Mouse (Mus musculus): Measurements from ENCODE around the gene Cacna1g. TPM values are rescaled to one million over a fixed set of nuclear protein-coding genes. Genes with fewer than 3 reads are reported as not detected.

Gene Cacna1g
- polyA plus RNA-seq, 1 experiment: not detected

DNA sequence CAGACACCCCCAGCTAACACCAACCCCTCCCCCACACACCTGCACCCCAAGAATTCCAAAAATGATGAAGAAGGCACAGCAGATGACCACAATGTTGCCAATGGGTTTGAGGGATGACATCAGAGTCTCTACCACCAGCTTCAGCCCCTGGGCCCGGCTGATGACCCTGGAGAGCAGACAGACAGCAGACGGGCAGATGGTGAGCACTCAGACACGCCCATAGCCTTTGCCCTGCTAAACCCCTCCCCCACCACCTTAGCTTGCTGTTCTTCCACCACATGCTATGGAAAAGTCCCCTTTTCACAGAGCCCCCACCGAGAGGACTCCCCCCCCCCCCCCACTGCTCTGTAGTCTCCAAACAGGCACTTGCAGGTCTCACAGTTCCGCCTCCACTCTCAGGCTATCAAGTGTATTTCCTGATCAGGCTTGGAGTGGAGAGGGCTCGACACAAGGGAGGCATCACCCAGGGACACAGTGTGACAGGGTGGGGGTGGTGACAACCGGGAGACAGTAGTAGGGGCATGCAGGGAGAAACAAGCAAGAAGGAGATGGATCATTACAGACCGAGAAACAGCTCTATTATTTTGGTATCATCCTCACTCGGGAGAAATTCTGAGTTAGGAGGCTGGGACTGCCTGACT, 44.9 kb downstream of the Cacna1g start:
- TF ChIP-seq GATA1 (IDR thresholded peaks at IDR 0.05; ENCODE audit: low read length): no peak

DNA sequence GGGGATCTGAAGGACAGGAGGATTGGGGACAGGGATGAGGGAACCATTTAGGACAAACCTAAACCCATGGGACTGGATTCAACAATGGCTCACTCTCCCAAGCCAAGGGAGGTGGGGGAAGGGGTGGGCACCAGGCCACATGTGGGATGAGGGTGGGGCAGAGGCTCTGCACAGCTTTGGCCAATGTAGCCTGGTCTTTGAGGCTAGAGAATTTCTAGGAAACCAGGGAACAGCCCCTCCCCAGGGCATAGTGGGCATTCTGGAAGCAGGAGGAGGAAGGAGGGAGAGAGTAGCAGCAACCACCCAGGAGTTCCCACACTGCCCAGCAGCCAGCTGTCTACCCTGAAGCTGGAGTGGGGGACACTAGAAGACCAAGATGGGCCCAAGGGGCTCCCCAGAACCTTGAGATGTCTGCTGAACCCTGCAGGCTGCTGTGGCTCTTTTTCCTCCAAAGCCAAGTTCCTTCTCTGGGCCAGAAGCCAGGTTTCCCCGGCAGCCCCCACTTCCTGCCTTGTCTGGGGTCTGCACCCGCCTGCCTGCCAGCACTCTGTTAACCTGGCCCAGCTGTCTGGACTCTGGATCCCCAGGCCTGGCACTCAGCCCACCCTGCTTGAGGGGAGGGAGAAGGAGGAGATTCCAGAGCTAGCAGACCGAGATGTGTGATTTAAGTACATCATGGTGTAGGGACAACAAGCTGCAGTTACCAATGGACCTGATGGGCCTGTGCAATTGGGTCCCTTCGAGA, 45.7 kb downstream of the Cacna1g start:
- TF ChIP-seq GATA1 (IDR thresholded peaks at IDR 0.05; ENCODE audit: low read length): no peak

DNA sequence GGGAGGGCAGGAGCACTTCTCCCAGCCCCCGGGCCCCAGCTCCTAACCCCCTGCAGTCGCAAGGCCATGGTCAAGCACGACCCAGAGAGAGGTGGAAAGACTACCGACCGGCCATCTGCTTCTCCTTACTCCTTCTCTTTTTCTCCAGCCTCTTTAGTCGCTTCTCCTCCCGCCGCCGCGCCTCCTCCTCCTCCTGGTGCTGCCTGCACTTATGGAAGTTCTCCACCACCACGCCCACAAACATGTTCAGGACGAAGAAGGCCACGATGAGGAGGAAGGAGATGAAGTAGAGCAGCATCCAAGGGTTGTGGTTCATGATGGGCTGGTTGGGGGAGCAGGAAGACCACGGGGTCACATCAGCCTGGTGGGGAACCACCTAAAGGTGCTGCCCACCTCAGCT, 48.3 kb downstream of the Cacna1g start:
- TF ChIP-seq GATA1 (IDR thresholded peaks at IDR 0.05; ENCODE audit: low read length): no peak

DNA sequence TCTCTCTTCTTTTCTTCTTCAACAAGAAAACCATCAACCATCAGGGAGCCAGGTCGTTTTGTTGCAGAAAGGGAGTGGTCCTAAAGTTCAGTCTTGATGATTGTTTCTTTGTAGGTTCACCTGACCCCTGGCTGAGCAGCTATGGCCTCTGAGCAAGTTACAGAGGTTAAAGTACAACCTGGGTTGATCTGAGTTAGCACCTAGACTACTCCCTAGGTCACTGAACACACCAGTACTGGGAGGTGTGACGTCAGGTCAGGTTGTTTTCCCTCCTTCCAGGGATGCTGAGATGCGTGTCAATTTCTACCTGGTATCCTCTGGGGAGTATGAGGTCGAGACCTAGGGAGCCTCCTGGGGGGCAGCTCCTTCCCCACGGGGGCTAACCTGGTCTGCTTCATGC, 48.8 kb downstream of the Cacna1g start:
- no peak for TF ChIP-seq GATA1 (IDR thresholded peaks at IDR 0.05; ENCODE audit: low read length)

DNA sequence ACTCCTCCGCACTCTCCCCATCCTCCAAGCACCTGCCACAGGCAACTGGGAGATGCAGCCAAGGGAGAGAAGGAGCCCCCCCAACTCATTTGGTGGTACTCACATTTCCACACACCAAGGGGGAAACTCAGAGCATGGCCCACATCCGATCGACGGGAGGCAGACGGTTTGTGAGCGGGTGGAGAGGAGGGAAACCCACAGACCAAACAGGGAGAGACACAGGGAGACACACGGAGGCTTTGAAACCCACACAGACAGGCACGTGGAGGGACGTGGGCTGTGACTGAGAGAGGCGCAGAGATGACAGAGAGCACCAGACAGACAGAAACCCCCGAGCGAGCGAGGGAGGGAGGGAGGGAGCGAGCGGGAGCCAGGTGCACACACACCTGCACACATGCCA, 49.6 kb downstream of the Cacna1g start:
- TF ChIP-seq GATA1 (IDR thresholded peaks at IDR 0.05; ENCODE audit: low read length): no peak

DNA sequence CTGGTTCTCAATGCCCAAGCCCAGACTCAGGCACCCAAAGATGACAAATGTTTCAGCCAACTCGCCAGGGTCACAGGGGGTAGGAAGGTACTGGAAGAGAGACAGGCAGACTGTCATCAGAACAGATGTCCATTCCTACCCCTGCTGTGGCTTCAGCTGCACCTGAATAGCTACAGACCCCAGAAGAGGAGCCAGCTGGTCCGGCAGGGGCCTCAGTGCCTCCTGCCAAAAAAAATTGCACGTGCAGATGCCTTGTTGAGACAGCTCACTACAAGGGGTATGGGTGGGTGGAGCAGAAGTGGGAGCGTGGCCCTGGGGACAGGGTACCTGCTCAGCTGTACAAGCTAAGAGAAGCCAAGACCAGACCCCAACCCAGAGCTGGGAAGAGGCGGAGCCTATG, 50.1 kb downstream of the Cacna1g start:
- TF ChIP-seq GATA1 (IDR thresholded peaks at IDR 0.05; ENCODE audit: low read length): no peak

DNA sequence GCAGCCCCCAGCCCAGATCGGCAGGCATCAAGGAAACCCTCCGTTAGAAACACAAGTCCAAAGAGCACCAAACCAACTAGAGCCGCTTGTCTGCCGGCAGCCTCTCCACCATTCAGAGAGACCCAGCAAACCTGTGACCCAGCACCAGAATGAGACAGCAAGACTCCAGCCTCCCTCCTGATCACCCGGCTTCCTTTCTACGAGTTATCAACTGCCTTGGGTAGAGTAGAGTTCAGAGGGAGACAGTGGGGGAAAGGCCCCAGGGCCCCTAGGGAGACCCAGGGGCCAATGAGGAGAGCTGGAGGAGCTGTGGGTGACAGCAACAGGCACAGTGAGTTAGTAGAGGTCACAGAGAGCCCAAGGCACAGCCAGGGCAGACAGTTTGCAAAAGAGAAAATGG, 53.0 kb downstream of the Cacna1g start:
- no peak for TF ChIP-seq GATA1 (IDR thresholded peaks at IDR 0.05; ENCODE audit: low read length)

DNA sequence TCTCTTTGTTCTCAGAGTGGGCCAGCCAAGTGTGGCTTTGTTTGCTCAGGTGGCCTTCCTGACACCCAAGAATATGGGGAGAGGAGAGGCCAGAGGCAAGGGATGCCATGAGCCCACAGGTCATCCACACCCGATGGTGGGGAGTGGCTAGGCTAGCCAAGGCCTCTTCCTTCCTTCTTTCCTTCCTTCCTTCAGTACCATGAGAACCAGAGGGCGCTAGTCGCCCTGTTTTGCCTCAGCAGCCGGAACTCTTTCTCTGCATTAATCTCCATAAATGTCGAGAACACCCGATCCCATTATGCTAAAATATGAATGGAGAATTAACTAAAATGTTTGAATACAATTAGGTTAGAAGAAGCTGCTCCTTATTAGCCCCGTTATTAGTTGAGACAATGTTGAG, 53.7 kb downstream of the Cacna1g start:
- TF ChIP-seq GATA1 (IDR thresholded peaks at IDR 0.05; ENCODE audit: low read length): no peak

DNA sequence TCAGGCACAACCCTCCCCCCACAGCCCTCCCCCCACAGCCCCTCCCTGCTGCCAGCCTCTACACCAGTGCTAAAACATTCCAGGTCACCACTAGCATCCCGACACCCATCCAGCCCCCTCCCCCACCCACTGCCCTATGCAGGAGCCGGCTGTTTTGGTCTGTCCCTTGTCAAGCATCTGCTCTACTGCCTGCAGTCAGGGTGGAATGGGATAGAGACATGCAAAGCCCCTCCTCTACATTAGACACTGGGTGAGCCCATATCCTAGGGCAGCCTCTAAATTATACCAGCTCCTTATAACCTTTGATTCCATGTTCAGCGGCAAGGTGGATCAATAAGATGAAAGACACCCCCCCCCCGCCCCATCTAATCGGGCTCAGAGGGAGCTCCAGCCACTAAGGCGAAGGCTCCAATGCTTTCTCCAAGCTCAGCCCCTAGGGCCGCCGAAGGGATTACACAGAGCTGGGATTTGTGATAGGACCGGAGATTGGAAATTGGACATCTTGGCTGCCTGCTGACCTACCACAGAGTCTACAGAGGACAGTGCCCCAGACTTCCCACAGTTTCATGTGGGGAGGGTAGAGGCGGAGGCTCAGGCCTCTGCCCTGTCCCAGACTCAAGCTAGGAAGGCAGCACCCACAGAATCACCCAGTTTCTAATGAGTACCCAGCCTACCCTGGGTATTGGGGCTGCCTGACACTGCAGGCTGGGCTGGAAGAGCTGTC, 54.8 kb downstream of the Cacna1g start:
- TF ChIP-seq GATA1 (IDR thresholded peaks at IDR 0.05; ENCODE audit: low read length): no peak

DNA sequence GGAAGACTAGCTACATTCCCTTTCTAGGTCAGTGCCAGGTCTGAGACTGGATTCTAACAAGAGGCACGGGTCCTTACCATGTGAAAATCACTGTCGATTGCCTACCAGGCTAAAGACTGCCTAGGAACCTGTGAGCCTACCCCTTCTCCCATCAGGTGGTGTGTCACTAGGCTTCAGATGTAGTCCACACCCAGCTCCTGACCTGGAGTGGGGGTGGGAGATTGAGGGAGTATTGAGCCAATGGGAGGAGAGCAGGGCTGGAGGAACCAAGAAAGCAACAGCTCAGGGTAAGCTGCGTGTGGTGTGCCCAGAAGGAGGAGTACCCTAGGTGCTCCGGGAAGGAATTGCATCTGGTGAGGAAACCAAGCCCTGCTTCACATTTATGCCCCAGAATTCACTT, 60.0 kb downstream of the Cacna1g start:
- no peak for TF ChIP-seq GATA1 (IDR thresholded peaks at IDR 0.05; ENCODE audit: low read length)

DNA sequence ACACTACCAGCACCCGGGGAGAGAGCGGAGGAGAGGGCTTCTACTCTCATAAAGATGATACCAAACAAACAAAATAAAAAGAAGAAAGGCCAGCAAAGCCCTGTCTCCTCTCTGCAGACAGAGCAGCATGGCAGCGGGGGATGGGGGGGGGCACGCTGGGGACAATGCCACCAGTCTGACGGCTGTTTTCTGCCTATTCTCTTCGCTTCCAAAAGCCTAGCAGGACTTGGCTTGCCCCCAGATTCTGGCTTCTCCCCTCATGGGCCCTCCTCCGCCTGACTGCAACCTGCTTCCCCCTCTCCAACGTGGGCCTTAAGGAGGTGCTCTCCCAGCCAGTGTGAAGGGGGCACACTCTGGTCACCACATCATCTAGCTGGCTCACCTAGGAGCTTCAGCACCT, 60.5 kb downstream of the Cacna1g start:
- TF ChIP-seq GATA1 (IDR thresholded peaks at IDR 0.05; ENCODE audit: low read length): no peak

DNA sequence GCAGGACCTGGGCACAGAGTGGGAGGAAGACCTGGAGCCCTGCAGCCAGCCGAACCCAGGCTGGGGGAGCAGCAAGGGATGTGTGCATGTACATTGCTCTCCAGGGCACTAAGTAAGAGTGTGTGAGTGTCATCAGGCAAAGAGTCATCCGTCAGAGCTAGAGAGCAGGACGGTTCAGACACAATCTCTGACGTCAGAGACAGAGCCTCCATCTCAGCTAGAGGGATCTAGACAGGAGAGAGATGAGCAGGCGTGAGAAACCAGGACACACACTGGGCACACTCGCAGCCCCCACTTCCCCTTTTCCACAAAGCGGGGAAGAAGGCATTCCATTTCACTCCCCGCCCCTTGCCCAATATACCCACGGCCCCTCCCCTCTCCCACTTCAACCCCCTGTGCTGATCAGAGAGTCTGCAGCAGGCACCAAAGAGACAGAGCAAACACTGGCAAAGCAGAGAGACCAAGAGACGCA, 61.0 kb downstream of the Cacna1g start:
- TF ChIP-seq GATA1 (IDR thresholded peaks at IDR 0.05; ENCODE audit: low read length): no peak

DNA sequence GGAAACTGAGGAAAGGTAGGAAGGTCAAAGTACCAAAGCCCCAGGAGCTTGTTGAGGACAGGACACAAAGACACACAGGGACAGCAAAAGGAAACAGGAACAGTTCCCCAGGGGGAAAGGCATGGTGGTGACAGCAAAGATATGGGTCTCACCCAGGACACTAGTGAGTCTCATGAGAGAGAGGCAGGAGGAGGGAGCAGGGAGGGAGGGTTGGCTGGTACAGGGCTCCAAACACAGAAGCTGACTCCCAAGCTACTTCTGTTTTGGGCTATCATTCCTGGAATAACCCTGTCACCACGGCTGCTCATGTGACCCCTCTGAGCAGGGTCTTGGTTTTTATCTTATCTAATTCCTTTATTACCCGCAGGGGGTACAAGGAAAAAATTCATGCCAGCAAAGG, 61.4 kb downstream of the Cacna1g start:
- no peak for TF ChIP-seq GATA1 (IDR thresholded peaks at IDR 0.05; ENCODE audit: low read length)

DNA sequence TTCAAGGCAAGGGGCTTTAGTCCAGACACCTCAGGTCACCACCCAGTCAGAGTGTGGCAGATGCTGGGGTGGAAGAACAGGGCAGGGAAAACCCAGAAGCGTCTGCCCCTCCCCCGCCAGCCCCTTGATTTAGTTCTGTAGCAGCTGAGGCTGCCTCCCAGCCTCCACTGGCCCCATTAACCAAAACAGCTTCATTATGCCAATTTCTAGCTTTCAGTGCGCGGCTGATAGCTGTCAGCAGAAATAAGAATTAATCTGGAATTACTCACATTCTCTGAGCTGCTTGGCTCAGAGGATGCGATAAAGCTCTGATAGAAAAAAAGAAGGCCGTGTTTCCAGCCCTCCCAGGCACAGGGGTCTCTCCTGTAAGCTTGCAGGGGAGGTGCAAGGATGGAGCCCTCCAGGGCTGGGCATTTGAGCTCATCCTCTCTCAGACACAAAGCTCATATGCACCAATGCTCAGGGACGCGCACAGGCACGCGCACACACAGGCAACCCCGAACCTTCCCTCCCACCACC, 66.1 kb downstream of the Cacna1g start:
- no peak for TF ChIP-seq GATA1 (IDR thresholded peaks at IDR 0.05; ENCODE audit: low read length)

DNA sequence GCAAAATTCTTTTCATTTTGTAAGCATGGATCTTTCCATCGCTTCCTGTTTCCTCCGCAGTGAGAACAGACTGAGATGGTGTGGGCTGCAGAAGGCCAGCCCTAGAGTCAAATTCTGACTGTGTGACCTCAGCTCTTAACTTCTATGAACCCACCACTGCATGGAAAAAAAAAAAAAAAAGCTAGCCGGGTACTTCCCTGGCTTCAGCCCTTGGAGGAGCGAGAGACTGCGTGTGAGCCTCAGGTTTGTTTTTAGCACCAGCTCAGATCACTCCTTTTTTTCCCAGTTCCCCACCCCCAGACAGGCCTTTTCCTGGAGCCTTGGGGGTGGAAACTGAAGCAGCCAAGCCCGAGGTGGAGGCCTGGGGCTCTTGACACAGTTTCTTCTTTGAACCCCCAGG, 68.7 kb downstream of the Cacna1g start:
- TF ChIP-seq GATA1 (IDR thresholded peaks at IDR 0.05; ENCODE audit: low read length): no peak

DNA sequence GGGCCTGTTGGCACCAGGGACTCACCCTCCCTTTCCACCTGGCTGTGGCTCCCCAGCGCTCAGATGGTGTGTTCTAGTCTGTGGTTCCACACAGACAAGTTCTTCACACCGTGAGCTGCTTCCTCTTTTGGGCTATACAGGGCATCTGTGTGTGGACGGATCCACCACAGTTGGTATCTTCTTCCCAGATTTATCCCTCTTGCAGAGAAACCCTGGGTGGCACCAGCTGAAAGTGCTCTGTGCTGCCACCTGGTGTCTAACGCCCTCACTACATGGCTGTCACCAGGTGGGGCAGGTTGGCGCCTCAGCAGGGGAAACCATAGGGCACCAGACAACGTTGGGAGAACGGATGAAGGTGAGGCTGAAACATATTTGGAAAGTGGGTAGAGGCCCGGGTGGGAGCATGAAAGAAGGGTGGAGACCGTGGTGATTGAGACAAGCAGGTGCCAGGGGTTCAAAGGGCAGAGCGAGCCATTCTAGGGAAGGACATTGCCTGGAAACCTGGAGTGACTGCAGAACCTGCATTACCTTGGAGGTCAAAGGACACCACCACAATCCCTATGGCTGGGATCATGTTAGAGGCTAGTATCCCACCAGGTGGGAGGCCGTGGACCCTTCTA, 69.2 kb downstream of the Cacna1g start:
- no peak for TF ChIP-seq GATA1 (IDR thresholded peaks at IDR 0.05; ENCODE audit: low read length)

Data from G1E-ER4 (cell line).